Mouse (Mus musculus): ENCODE results near the gene Tubal3.

- TF ChIP-seq CTCF (IDR thresholded peaks at IDR 0.05; ENCODE audit: low read depth) (no peak), EP300 (IDR thresholded peaks at IDR 0.05; ENCODE audit: low read depth) (no peak)
Observed at GRCm38 (mm10) chr13:3968849-3969248, 50.8 kb downstream of the Tubal3 start.

Measured in heart, postnatal 0 days (tissue).